Mouse (Mus musculus): Measurements from ENCODE around the gene Rpl27a.

DNA sequence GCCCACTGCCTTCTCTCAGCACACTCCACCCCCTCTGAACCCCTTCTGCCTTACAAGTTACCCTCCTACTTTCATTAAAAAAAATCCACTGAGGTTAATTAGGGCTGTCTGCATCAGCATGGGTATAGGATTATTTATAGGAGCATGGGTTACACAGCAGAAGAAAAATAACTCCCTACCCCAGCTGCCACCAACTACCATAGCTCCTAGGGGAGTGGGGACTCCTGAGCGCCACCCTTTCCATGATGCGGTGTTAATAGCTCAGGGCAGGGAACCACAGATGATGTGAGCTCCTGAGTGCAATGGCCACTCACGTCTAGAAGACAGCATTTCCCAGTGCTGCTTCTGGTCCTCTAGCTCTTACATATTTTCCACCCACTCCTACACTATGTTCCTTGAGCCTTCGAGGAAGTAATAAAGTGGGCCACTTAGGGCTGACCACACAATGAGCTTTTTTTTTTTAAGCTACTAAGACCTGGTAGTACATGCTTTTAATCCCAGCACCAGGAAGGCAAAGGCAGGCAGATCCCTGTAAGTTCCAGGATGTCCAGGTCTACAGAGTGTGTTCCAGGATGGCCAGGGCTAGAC is 44.9 kb downstream of the Rpl27a start:
- TF ChIP-seq EP300 (IDR thresholded peaks at IDR 0.05; ENCODE audit: insufficient read depth, low read depth, low read length) (no peak), POLR2A (IDR thresholded peaks at IDR 0.05; ENCODE audit: insufficient read depth, low read depth, low read length) (no peak), CTCF (IDR thresholded peaks at IDR 0.05) (no peak)

Measured in heart, adult 2 months (tissue).